Comparison of ENCODE assay signal across 8 mouse cellular contexts in genomic region chr10:67096621-67097436, GRCm38 (mm10). TPM values are rescaled to one million over a fixed set of nuclear protein-coding genes. Genes with fewer than 3 reads are reported as not detected.
DNase-seq lines count a peak whose midpoint lies in the region; ATAC-seq lines count a peak whose summit lies in the region.

Gene Reep3 (minus strand): TSS chr10:67096945.

- H3K9ac ChIP-seq in hindbrain, embryonic 12.5 days = peak within 1 kb of the TSS; percentile 99

- H3K27me3 ChIP-seq in hindbrain, embryonic 12.5 days = no peaks in the 10 kb centered on the region

- under 1% methylated on average over 82 of the region's 97 CpGs for WGBS in hindbrain, embryonic 12.5 days

- ATAC-seq in hindbrain, embryonic 12.5 days (ENCODE audit: low FRiP score) = peak; percentile 84

- H3K4me2 ChIP-seq in hindbrain, embryonic 12.5 days (replicated peaks) = peak within 1 kb of the TSS; percentile 78

- H3K36me3 ChIP-seq in hindbrain, embryonic 12.5 days = no peaks in the 10 kb centered on the region

- H3K4me3 ChIP-seq in hindbrain, embryonic 12.5 days = peak within 1 kb of the TSS; percentile 91

- peak within 1 kb of the TSS; percentile 100 for H3K27ac ChIP-seq in hindbrain, embryonic 12.5 days

- peaks cover 47% of the 10 kb centered on the region for H3K4me1 ChIP-seq in hindbrain, embryonic 12.5 days

- no peaks in the 10 kb centered on the region for H3K9me3 ChIP-seq in hindbrain, embryonic 12.5 days (replicated peaks)

- peak; percentile 82 for DNase-seq in NIH3T3 (ENCODE audit: low read depth)
- DNase-seq in cerebellum, adult 9-10 months = peak; percentile 78
- peak; percentile 34 to 54 for DNase-seq in frontal cortex, postnatal 25 days (ENCODE audit: low spot score in 2 of 2)
- peak in 1 of 2 experiments; percentile 49 for DNase-seq in layer of hippocampus, postnatal 25 days (ENCODE audit: extremely low spot score in 1 of 2, low spot score in 1 of 2)
- peak; percentile 71 for DNase-seq in lung, postnatal 36 days
- peak; percentile 70 for DNase-seq in retina, embryonic 14.5 days (ENCODE audit: low spot score)
- peak; percentile 75 to 83 for DNase-seq in thymus, postnatal 36 days

RNA-seq across cellular contexts. Expression of gene Reep3, which starts in this region (rescaled TPM):
- polyA plus RNA-seq in hindbrain, embryonic 12.5 days (2016; fragmentation: Nextera tagmentation; extraction: Ambion mirVana) = 53.3 and 54.0 TPM in 2 replicates
- 10 to 100 TPM; 22.8 to 24.2 TPM for total RNA-seq in layer of hippocampus, postnatal 25 days (2021)
